Mouse (Mus musculus) 416B (cell line): ENCODE results near the gene Pld1.

Experiments used
- DNase-seq: peaks from one replicate; pipeline ENCODE4 v3.0.0; 2011; ENCODE audit warnings: low read depth

The Pld1 gene

GRCm38 (mm10) chr3:27991100-27991703 lies 52.7 kb downstream of the Pld1 start:
- no peak for DNase-seq

- DNase-seq = peak; percentile 50
Observed at GRCm38 (mm10) chr3:27994175-27994990, 55.9 kb downstream of the Pld1 start.

GRCm38 (mm10) chr3:28004321-28004720 lies 65.8 kb downstream of the Pld1 start:
- no peak for DNase-seq

- DNase-seq = no peak
Observed at GRCm38 (mm10) chr3:28007684-28008083, 69.2 kb downstream of the Pld1 start.

GRCm38 (mm10) chr3:28008369-28008768 lies 69.9 kb downstream of the Pld1 start:
- no peak for DNase-seq

GRCm38 (mm10) chr3:28012177-28012576 lies 73.7 kb downstream of the Pld1 start:
- peak; percentile 76 for DNase-seq

- no peak for DNase-seq
Observed at GRCm38 (mm10) chr3:28013441-28013840, 74.9 kb downstream of the Pld1 start.

- no peak for DNase-seq
Observed at GRCm38 (mm10) chr3:28017002-28017401, 78.5 kb downstream of the Pld1 start.

- DNase-seq = no peak
Observed at GRCm38 (mm10) chr3:28019727-28020126, 81.2 kb downstream of the Pld1 start.

GRCm38 (mm10) chr3:28020404-28020803 lies 81.9 kb downstream of the Pld1 start:
- DNase-seq = no peak

GRCm38 (mm10) chr3:28022191-28022590 lies 83.7 kb downstream of the Pld1 start:
- no peak for DNase-seq

GRCm38 (mm10) chr3:28026876-28027275 lies 88.4 kb downstream of the Pld1 start:
- DNase-seq = no peak

- DNase-seq = no peak
Observed at GRCm38 (mm10) chr3:28028456-28028855, 90.0 kb downstream of the Pld1 start.

GRCm38 (mm10) chr3:28030860-28031259 lies 92.4 kb downstream of the Pld1 start:
- DNase-seq = no peak

GRCm38 (mm10) chr3:28031643-28032243 lies 93.2 kb downstream of the Pld1 start:
- DNase-seq = no peak

- no peak for DNase-seq
Observed at GRCm38 (mm10) chr3:28033898-28034297, 95.4 kb downstream of the Pld1 start.

- no peak for DNase-seq
Observed at GRCm38 (mm10) chr3:28034707-28035333, 96.3 kb downstream of the Pld1 start.

- no peak for DNase-seq
Observed at GRCm38 (mm10) chr3:28037320-28037932, 98.9 kb downstream of the Pld1 start.

- no peak for DNase-seq
Observed at GRCm38 (mm10) chr3:28038106-28038505, 99.6 kb downstream of the Pld1 start.

- DNase-seq = peak; percentile 21
Observed at GRCm38 (mm10) chr3:28039760-28040159, 101.3 kb downstream of the Pld1 start.

- DNase-seq = no peak
Observed at GRCm38 (mm10) chr3:28041236-28041635, 102.7 kb downstream of the Pld1 start.

GRCm38 (mm10) chr3:28042366-28042765 lies 103.9 kb downstream of the Pld1 start:
- DNase-seq = no peak
